Mouse (Mus musculus) naive thymus-derived CD4-positive, alpha-beta T cell, adult 2 months (primary cell): ENCODE measurements around the gene Olfr1535.

ENCODE experiments used
- DNase-seq: peaks from one replicate; pipeline ENCODE4 v3.0.0-alpha.2; 2011; ENCODE audit warnings: low read depth

Gene Olfr1535

GRCm38 (mm10) chr13:21559793-21560192 is at the start of gene Olfr1535:
Gene Olfr1535, minus strand, starts transcription at chr13:21559893.
- DNase-seq, result no peak

- no peak for DNase-seq
These were observed 31.9 kb upstream of the Olfr1535 start for GRCm38 (mm10) chr13:21591618-21592017.

- DNase-seq, result no peak
These were observed 22.0 kb upstream of the Olfr1535 start, which contains the start of gene Olfr1364 for GRCm38 (mm10) chr13:21581659-21582058. Gene Olfr1364, minus strand, starts transcription at chr13:21581759.

GRCm38 (mm10) chr13:21550416-21551110 is 9.1 kb downstream of the Olfr1535 start:
- DNase-seq, result no peak

- no peak for DNase-seq
These were observed 10.2 kb downstream of the Olfr1535 start for GRCm38 (mm10) chr13:21549487-21549886.

- no peak for DNase-seq
These were observed 17.0 kb downstream of the Olfr1535 start, which contains the start of gene Olfr1366 for GRCm38 (mm10) chr13:21542708-21543107. Gene Olfr1366, minus strand, starts transcription at chr13:21542808.

GRCm38 (mm10) chr13:21530781-21531201 is 28.9 kb downstream of the Olfr1535 start, which contains the start of gene Zkscan8:
Gene Zkscan8, minus strand, starts transcription at chr13:21531120.
- DNase-seq, result peak; percentile 88

GRCm38 (mm10) chr13:21530136-21530535 is 29.6 kb downstream of the Olfr1535 start:
- DNase-seq, result peak; percentile 16

GRCm38 (mm10) chr13:21506221-21506649 is 53.5 kb downstream of the Olfr1535 start:
- DNase-seq, result peak; percentile 91
